Mouse (Mus musculus) gastrocnemius, postnatal 36 days (tissue): ENCODE measurements around the gene Wdr49. TPM values are rescaled to one million over a fixed set of nuclear protein-coding genes. Genes with fewer than 3 reads are reported as not detected.
A peak's percentile ranks its signal among the peaks of the same experiment; 100 is the strongest.

ENCODE experiments used
- DNase-seq, 2 experiments: peaks; one replicate each; pipeline ENCODE4 v3.0.0; 2022
- intact Hi-C: fragments of 180-260 bp; cut with DNase I; formaldehyde crosslinking; loops from one replicate; pipeline ENCODE4 v1.15.1; 2025
- long read RNA-seq, 2 experiments: library from polyadenylated mRNA; stranded (forward); transcript quantifications; one replicate each; pipeline ENCODE4 v2.0.0; 2021
- total RNA-seq, 2 experiments: library from RNA; stranded (reverse); gene quantifications; 2 replicates each; pipeline ENCODE4 v1.2.3; 2021

The Wdr49 gene
- total RNA-seq, result not detected
- long read RNA-seq, experiment 1, result 0 reads
- long read RNA-seq, experiment 2, partial matches to known transcripts, result 0 of 1 reads
- long read RNA-seq, experiment 2, other reads (novel, unspliced or antisense), result 1 of 1 reads

GRCm38 (mm10) chr3:75482056-75482455, at the start of gene Wdr49:
Wdr49 (minus strand) TSS chr3:75482156.
- no peak for DNase-seq
- intact Hi-C loops, result no loop called here

DNA sequence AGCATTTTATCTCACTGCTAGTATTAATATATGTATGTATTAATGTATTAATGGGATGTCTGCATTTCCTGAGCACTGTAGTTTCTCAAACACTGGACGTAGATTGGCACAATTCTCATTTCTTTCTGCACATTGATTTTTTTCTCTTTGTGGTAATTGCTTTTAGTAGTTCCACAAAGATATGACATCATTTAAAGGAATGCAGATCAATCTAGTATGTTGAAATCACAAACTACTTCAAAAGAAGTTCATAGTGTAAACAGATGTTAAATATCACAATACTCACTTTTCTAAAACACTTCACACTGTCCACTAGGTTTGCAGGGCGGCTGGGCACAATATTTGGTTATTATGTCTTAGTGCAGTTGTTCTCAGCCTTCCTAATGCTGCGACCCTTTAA, 49.1 kb upstream of the Wdr49 start:
- no peak for DNase-seq
- intact Hi-C loops, result no loop called here

DNA sequence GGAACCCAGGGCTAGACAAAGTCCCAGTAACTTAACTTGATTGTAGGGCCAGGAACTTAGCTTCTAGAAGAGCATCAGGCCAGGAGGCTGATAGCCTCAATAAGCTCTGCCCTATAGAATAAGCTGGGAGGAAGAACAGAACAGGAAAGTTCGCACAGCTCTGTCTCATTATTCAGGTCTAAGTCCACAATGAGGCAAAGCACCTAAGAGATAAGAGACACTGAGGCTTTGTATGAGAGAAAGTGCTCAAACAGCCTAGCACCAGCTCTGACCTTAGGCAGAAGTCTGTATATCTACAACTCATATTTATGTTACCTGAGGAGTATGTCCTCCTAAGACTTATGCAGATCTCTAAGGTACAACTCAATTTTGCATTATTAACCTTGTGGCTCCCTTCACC, 40.6 kb upstream of the Wdr49 start:
- DNase-seq, result no peak
- intact Hi-C loops, result no loop called here

DNA sequence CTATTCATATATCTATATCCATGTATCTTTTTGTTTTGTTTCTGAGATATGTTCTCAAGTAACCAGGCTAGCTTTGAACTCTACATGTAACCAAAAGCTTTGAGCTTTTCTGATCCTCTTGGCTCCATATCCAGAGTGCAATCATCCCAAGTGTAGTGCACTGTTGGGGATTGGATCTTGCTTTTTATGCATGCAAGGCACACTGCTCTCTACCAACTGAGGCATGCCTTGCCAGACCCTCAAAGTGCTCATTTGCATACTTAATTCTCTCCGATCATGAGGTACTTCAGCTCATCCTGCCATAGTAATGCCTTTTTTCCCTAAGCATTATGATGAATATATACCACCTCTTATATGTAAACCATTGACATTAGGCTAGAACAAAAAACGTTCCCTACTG, 39.4 kb upstream of the Wdr49 start:
- intact Hi-C loops, result no loop called here
- DNase-seq, result no peak

- DNase-seq, result peak; percentile 4 to 13
- intact Hi-C loops, result loop anchor here (2.0 kb wide), 1 partner anchor 299 kb away; no protein-coding TSS in a partner anchor
Observed at GRCm38 (mm10) chr3:75517631-75518250, 35.8 kb upstream of the Wdr49 start.

DNA sequence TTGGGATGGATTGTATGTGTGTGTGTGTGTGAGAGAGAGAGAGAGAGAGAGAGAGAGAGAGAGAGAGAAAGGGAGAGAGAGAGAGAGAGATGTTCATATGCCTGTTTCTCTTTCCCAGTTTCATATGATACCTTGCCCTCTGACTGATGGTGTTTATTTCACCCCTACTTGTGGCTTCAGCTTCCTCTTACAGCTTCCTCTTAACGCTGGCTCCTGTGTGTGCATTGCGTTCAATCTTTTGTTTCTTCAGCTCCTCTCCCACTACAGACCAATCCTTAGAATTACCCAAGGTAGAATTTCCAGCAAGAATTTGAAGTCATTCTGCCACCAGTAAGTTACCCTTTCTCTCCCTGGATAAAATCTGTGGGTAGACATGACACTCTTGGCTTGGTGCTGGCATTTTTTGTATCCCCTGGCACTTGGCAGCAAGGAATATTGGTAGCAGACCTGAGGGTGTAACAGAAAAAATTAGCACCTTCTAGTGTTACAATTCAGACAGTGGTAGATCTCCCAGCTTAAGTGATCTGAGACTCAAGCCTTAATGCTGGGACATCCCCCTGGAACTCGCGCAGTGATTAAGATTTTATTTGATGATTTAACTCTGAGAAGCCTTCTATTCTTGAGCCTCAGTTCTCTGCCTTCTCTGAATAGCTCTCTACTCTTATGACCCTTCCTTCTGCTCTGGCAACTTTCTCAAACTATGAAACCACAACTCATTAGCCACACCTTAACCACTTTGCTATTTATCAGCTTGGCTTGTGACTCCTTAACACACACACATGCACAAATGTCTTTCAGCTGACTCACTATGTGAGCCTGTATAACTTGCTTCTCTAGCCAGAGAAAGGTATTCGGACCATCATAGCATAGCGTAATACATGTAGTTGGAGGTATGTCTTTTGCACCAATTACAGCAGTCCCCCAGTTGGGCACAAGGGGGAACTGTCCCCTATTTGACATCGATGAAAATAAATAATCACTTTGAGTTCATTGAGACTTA, 17.3 kb upstream of the Wdr49 start:
- intact Hi-C loops, result no loop called here
- DNase-seq, result no peak

DNA sequence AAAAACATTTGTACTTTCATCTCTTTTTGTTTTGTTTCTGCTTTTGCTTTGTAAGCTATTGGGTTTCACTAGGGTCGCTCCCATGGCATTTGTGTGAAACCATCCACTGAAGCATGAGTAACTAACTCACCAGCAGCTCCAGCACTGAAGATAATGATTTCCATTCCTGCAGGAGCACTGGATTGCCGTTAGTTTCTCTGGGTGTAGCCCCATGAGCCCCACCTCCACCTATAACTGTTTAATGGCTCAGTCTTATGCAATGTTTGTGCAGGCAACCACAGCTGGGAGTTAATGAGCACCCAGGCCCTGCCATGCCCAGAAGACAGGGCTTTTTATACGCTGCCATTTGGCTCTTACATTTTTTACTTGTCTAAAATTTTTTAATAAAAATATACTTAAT, 11.0 kb upstream of the Wdr49 start:
- DNase-seq, result no peak
- intact Hi-C loops, result no loop called here

- intact Hi-C loops, result no loop called here
- DNase-seq, result no peak
Observed at GRCm38 (mm10) chr3:75475106-75475505, 6.8 kb downstream of the Wdr49 start.

DNA sequence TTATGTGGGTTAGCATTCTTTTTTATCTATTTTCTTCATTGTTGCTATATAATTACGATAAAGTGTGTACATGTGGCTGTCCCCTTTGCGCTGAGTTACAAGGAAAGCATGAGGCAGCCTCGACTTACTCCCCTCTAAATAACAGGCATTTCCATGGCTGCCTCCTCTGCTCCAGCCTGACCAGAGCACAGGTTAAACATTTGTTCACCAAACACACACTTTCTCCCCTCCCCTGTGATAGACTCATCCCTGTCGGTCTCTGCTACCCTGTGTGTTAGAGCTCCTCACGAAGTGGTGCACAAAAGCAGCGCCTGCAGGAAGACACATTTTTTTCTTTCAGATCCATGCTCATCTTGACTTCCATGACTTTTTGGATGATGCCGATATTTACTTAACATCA, 7.3 kb downstream of the Wdr49 start:
- intact Hi-C loops, result no loop called here
- no peak for DNase-seq

DNA sequence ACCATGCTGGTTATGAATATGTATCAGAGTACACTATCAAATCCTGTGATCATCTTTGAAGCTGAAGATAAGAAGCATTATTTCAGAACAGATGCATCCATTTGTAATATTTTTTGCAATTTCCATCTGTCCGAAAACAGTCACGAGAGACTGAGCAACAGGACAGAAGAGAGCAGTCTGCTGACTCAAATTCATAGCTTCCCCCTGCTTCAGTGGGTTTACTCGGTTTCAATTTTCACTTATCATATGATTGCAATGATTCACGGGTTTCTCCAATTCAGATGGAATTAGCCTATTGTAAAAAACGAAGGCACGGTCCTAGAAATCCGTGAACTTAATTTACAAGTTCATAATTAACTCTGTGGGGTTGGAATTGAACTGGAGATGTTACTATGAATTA, 13.8 kb downstream of the Wdr49 start:
- intact Hi-C loops, result no loop called here

DNA sequence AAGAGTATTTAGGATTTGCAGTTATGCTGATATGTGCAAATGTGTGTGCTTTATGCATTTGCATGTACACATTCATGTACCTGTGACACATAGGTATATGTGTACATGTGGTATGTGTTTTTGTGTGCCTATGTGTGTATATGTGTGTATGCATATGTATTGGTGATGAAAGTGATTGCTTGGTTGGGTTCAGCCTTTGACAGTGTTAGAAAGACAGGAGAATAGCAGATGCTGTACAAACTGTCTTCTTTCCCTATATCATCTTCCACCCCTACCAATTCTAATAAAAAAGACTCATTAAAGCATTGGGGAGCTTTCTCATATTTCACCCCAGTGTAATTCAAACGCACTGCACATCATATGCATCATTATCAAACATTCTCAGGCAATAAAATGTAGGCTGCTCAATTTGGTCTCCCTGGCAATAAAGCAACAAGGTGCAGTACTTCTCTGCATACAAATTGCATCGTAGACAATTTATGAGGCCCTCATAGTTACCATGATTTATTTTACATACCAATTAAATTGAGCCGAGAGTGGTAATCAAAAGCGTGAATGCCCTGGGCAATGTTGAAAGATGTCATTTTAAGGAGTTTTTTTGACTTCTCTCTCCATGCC, 51.3 kb downstream of the Wdr49 start:
- DNase-seq, result no peak
- intact Hi-C loops, result no loop called here

More for the DNA sequence above, 13.8 kb downstream of the Wdr49 start:
- no peak for DNase-seq

- intact Hi-C loops, result no loop called here
Observed at GRCm38 (mm10) chr3:75395918-75396317, 86.0 kb downstream of the Wdr49 start.

DNA sequence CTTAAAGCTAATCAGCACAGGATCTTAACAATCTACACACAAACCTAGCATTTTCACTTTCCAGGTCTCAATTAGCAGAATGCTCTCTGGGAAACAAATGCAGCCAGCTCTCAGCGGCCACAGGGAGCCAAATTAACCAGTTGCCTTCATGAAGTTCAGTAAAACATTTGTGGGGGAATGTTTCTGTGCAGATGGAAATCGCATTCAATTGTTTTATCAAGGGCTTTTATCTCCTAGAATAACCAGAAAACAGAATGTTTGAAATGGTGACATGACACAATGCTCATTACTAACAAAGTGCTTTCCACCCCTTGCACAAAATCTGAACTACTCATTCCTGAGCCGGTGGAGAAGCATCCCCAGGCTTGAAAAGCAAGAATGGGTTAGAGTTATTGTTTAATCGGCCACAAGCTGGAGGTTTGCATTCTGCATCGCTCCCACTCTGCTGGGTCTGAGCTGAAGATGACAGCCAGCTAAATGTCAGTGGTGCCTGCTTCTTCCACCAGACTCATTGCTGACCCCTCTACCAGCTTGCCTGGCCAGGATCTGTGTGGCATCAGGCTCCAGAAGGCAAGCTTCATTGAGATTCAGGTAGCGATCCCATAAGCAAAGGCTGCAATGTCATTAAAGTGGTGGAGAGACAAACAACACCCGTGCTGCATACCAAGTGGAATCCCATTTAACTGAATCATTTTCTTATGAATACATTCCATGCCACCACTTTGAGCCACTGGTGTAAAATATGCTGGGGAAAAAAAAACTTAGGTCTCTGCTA, 86.6 kb downstream of the Wdr49 start:
- intact Hi-C loops, result no loop called here
- no peak for DNase-seq

More at GRCm38 (mm10) chr3:75395918-75396317, 86.0 kb downstream of the Wdr49 start:
- DNase-seq, result no peak

- intact Hi-C loops, result no loop called here
- no peak for DNase-seq
Observed at GRCm38 (mm10) chr3:75394487-75394886, 87.5 kb downstream of the Wdr49 start.

DNA sequence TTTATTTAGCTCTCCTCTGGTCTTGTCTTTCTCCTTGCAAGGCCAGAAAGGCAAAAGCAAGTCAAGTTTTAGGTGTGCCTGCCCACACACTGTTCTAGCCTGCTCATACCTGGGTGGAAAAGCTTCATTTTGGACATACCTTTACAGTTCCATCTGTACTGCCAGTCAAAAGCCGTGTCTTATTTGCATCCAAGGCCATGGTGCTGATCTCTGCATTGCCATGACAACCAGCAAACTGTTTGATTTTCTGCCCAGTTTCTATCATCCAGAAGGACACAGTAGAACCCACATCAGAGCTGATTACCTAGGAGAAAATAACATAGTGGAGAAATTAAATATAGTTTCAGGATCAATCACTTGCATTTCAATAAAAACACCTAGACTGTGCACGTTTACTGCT, 100.2 kb downstream of the Wdr49 start:
- DNase-seq, result no peak
- intact Hi-C loops, result no loop called here

DNA sequence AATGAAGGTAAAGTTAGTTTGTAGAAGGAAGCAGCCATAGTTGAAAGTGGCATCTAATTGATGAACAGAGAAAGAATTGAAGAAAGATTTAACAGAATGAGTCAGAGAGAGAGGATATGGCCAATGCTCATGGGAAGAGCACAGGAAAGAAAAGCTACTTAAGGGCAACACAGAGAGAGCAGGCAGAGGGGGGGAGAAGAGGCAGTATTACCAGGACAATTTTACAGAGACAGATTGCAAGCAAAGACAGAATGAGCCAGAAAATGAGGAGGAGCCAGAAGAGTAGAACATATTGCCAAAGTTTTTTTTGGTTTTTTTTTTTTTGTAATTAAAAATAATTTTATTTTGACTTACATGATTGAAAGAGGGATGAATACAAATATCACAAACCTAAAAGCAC, 128.0 kb downstream of the Wdr49 start:
- intact Hi-C loops, result no loop called here
- no peak for DNase-seq

DNA sequence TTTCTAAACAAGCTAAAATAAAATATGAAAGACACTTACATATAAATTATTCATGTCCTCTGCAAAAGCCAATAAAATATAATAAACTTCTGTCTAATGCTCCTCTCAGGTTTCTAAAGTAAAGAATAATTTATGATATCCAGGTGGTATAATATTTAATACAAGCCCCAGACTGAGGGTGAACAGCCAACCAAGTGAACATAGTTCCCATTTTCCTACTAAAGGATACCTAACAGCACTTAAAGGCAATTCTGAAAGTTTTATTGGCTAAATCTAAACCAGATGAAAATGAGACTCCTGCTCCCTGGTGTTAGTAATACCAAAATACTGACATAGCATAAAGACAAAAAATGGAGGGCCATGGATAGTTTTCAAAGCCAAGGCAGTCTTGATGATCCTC, 144.8 kb downstream of the Wdr49 start:
- intact Hi-C loops, result no loop called here

GRCm38 (mm10) chr3:75320999-75321398, 161.0 kb downstream of the Wdr49 start:
- DNase-seq, result no peak
- intact Hi-C loops, result no loop called here

More for the DNA sequence above, 144.8 kb downstream of the Wdr49 start:
- no peak for DNase-seq

- intact Hi-C loops, result no loop called here
- DNase-seq, result no peak
Observed at GRCm38 (mm10) chr3:75308861-75309260, 173.1 kb downstream of the Wdr49 start.

- intact Hi-C loops, result no loop called here
- DNase-seq, result no peak
Observed at GRCm38 (mm10) chr3:75308228-75308627, 173.7 kb downstream of the Wdr49 start.
